Mouse (Mus musculus) erythroblast, embryonic 14.5 days (primary cell): ENCODE measurements around the gene Erc2. TPM values are rescaled to one million over a fixed set of nuclear protein-coding genes. Genes with fewer than 3 reads are reported as not detected.

Experiments
- H3K27me3 ChIP-seq: 2 replicates; pipeline ENCODE4 v1.6.1; 2012; ENCODE audit warnings: inconsistent platforms; ENCODE audit not compliant: control insufficient read depth
- H3K36me3 ChIP-seq: 2 replicates; pipeline ENCODE4 v1.6.1; 2012; ENCODE audit warnings: mild to moderate bottlenecking, inconsistent platforms; ENCODE audit not compliant: control insufficient read depth
- H3K4me1 ChIP-seq: 2 replicates; pipeline ENCODE4 v1.6.1; 2012; ENCODE audit warnings: inconsistent platforms; ENCODE audit not compliant: control insufficient read depth
- H3K4me3 ChIP-seq: replicated peaks from 2 replicates; pipeline ENCODE3; 2012; ENCODE audit warnings: moderate library complexity, mild to moderate bottlenecking, inconsistent platforms
- H3K9me3 ChIP-seq: 2 replicates; pipeline ENCODE4 v1.6.1; 2012; ENCODE audit warnings: low read length, inconsistent platforms, mixed read lengths; ENCODE audit not compliant: control insufficient read depth
- GATA1 ChIP-seq: IDR thresholded peaks from 2 replicates; pipeline ENCODE4 v1.6.1; 2012; ENCODE audit warnings: low read length, inconsistent platforms, mixed read lengths
- TAL1 ChIP-seq: IDR thresholded peaks from 3 replicates; pipeline ENCODE4 v1.6.1; 2012; ENCODE audit warnings: low read length, inconsistent platforms, mixed read lengths
- polyA plus RNA-seq: library from polyadenylated mRNA; stranded (reverse); fragments of >175 nt; gene quantifications from 2 replicates; pipeline ENCODE4 v1.2.3, GENCODE M21; 2012

The Erc2 gene
- polyA plus RNA-seq, 1 experiment = not detected

- H3K9me3 ChIP-seq = no peaks in the 10 kb centered on the region; the same call in 1 of the 2 replicates
- no peaks in the 10 kb centered on the region for H3K4me1 ChIP-seq
- peaks cover 35% of the 10 kb centered on the region for H3K27me3 ChIP-seq
- H3K36me3 ChIP-seq = no peaks in the 10 kb centered on the region
- peak overlapping the region; percentile 42 for H3K4me3 ChIP-seq
- TF ChIP-seq TAL1 (no peak), GATA1 (no peak)
These were observed 643 bp downstream of the Erc2 start for GRCm38 (mm10) chr14:27622923-27623219.

- H3K9me3 ChIP-seq = no peaks in the 10 kb centered on the region; the same call in 1 of the 2 replicates
- H3K36me3 ChIP-seq = no peaks in the 10 kb centered on the region
- H3K4me1 ChIP-seq = no peaks in the 10 kb centered on the region
- no peak overlapping the region for H3K4me3 ChIP-seq
- TF ChIP-seq TAL1 (no peak), GATA1 (no peak)
- H3K27me3 ChIP-seq = peaks cover 35% of the 10 kb centered on the region
These were observed 1.1 kb downstream of the Erc2 start for GRCm38 (mm10) chr14:27623368-27623767.

DNA sequence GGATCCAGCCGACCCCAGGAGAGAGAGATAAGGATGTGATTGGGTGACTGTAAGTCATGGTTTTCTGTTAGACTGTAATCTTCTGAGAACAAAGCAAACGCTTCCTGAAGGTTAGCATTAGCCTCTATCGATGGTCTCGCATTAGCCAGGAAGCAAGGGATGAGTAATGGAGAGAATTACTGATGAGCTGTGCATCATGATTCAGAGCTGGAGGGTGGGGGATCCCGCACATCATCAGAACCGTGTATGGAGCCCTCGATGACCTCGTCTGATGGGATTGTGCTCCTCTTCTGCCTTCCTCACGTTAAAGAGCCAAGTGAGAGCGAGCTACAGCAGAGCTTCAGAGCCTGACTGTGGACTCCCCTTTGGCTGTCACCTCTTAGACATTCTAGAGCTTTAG is 6.5 kb downstream of the Erc2 start:
- TF ChIP-seq TAL1 = no peak
- TF ChIP-seq GATA1 = no peak
- H3K9me3 ChIP-seq = no peaks in the 10 kb centered on the region; the same call in 1 of the 2 replicates
- no peaks in the 10 kb centered on the region for H3K4me1 ChIP-seq
- H3K27me3 ChIP-seq = peaks cover 5% of the 10 kb centered on the region
- no peaks in the 10 kb centered on the region for H3K36me3 ChIP-seq
- H3K4me3 ChIP-seq = no peak overlapping the region

DNA sequence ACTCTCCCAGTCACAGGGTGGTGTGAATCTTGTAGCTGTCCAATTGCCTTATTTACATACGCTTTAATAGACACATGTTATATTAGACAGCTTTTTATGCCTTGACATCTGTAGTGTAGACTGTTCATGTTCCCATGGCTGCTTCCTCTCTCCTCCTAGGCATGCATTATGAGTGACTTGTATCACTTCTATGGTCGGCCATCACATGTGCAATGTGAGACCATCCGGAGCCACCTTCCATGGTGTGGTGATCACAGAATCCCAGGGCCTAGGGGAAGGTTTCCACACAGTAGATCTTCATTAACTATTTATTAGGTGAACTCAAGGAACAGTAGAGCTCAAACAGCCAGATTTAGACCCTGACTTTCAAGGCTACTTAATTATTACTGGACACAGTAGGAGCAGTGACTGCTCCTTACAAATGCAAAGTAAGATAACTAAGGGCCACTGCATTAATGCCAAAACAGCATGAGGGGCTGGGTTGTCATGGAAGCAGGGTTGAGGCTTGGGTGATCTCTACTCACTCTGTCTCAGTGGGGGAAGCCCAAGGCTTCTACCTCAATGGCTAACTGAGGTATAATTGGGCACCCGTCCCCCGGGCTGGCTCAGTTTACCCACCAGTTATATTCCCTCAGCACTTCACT is 7.3 kb downstream of the Erc2 start:
- Histone ChIP-seq H3K4me3 (no peak overlapping the region), H3K4me1 (no peaks in the 10 kb centered on the region), H3K27me3 (peaks cover 1% of the 10 kb centered on the region; the same call in 1 of the 2 replicates), H3K9me3 (no peaks in the 10 kb centered on the region; the same call in 1 of the 2 replicates), H3K36me3 (no peaks in the 10 kb centered on the region)
- no peak for TF ChIP-seq GATA1
- TF ChIP-seq TAL1 = no peak

DNA sequence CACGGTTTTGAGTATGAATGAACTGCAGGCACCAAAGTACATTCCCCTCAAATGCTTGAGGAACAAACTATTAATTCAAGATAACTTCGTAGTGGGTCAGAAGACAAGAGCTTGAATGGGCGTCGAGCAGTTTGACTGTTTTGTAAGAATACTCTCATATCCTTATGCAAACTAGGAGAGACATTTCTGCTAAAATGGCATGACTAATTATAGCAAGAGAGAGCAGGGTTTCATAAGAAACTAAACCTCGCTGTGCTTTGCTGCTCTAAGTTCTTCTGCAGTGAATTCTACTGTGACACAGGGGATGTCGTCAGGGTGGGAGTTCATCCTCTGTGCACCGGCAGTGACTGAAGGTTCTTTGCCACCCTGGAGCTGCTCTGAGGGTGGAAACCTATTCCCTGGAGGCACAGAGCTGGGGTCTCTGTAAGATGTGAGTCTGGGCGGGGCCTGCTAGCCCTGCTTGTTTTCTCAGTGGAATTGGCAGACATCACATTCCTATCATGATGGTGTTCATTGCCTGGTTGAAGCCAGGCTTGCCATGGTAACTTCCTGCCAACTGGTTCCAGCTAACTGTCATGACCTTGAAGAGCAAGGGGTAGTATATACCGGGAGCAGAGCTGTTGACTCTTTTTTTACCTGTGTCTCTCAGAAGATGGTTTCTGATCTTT is 8.9 kb downstream of the Erc2 start:
- H3K4me3 ChIP-seq = no peak overlapping the region
- no peaks in the 10 kb centered on the region for H3K36me3 ChIP-seq
- no peaks in the 10 kb centered on the region for H3K27me3 ChIP-seq
- no peak for TF ChIP-seq TAL1
- TF ChIP-seq GATA1 = no peak
- H3K4me1 ChIP-seq = no peaks in the 10 kb centered on the region
- no peaks in the 10 kb centered on the region; the same call in 1 of the 2 replicates for H3K9me3 ChIP-seq

GRCm38 (mm10) chr14:27634761-27635160 is 12.5 kb downstream of the Erc2 start:
- H3K4me1 ChIP-seq = no peaks in the 10 kb centered on the region
- H3K27me3 ChIP-seq = no peaks in the 10 kb centered on the region
- no peaks in the 10 kb centered on the region for H3K9me3 ChIP-seq
- H3K36me3 ChIP-seq = no peaks in the 10 kb centered on the region
- H3K4me3 ChIP-seq = no peak overlapping the region
- TF ChIP-seq TAL1 (no peak), GATA1 (no peak)

- no peaks in the 10 kb centered on the region for H3K36me3 ChIP-seq
- TF ChIP-seq TAL1 (no peak), GATA1 (no peak)
- H3K27me3 ChIP-seq = no peaks in the 10 kb centered on the region
- no peak overlapping the region for H3K4me3 ChIP-seq
- no peaks in the 10 kb centered on the region for H3K9me3 ChIP-seq
- H3K4me1 ChIP-seq = no peaks in the 10 kb centered on the region
These were observed 14.3 kb downstream of the Erc2 start for GRCm38 (mm10) chr14:27636556-27636955.

DNA sequence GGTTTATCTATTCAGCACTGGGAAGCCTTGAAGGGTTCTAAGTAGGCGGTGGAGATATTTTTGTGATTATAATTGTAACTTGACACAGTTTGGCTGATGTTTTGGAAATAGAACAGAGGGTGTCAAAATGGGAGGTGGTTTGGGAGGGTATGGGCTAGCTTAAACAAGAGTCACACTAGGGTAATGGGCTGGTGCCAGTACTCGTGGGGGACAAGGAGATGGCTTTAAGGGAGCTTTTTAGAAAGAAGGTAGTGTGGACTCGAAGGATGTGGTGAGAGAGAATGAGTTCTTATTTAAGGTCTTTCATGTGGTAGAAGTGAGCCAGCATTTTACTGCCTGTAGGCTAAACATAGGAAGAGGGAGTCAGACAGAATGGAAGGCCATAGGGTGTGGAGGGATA is 19.2 kb downstream of the Erc2 start:
- Histone ChIP-seq H3K36me3 (no peaks in the 10 kb centered on the region), H3K4me3 (no peak overlapping the region), H3K9me3 (no peaks in the 10 kb centered on the region), H3K4me1 (no peaks in the 10 kb centered on the region), H3K27me3 (no peaks in the 10 kb centered on the region)
- TF ChIP-seq TAL1 (no peak), GATA1 (no peak)

- Histone ChIP-seq H3K4me1 (no peaks in the 10 kb centered on the region), H3K4me3 (no peak overlapping the region), H3K27me3 (no peaks in the 10 kb centered on the region), H3K36me3 (no peaks in the 10 kb centered on the region), H3K9me3 (no peaks in the 10 kb centered on the region)
- TF ChIP-seq TAL1 (no peak), GATA1 (no peak)
These were observed 20.8 kb downstream of the Erc2 start for GRCm38 (mm10) chr14:27642981-27643380.

DNA sequence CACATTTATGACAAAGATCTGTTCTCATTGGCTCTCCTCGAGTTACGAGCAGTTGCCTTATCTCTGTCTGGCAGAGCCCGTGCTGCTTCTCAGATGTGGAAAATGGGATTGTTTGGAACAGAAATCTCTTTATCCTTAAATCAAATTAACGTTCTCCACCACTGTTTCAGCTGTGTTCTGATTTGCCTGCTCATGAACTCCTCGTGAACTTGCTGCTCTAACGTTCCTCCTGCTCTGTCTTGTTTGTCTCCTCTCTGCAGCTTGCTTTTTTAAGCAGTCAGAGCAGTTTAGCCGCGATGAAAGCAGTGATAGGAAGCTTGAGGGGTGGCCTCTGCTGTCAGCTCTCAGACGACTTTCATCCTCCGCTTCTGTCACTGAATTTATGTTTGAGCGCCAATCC is 32.4 kb downstream of the Erc2 start:
- H3K4me3 ChIP-seq = no peak overlapping the region
- H3K4me1 ChIP-seq = no peaks in the 10 kb centered on the region
- H3K36me3 ChIP-seq = no peaks in the 10 kb centered on the region
- TF ChIP-seq TAL1 = no peak
- no peak for TF ChIP-seq GATA1
- no peaks in the 10 kb centered on the region for H3K9me3 ChIP-seq
- H3K27me3 ChIP-seq = no peaks in the 10 kb centered on the region
